Comparison of ENCODE assay signal across 11 mouse cellular contexts in genomic region chr2:173977236-173978053, GRCm38 (mm10).
DNase-seq lines count a peak whose midpoint lies in the region; ATAC-seq lines count a peak whose summit lies in the region.
"Had no signal": no experiment of that assay in that cellular context is flagged by ENCODE, and none has a peak within 500 bp of the region (broad histone marks: within the 10 kb centered on the region; RNA-seq: fewer than 3 reads in every experiment).

No protein-coding gene starts in this region.

- H3K27me3 ChIP-seq in heart, embryonic 11.5 days (ENCODE audit: control insufficient read depth, insufficient read depth, low read length) = no peaks in the 10 kb centered on the region
- no peaks in the 10 kb centered on the region for H3K27me3 ChIP-seq in kidney, embryonic 16.5 days (ENCODE audit: insufficient read depth, low read length)
- no peaks in the 10 kb centered on the region for H3K27me3 ChIP-seq in liver, embryonic 15.5 days
- H3K27me3 ChIP-seq: embryonic facial prominence, embryonic 13.5 days; midbrain, embryonic 12.5 days had no signal

- no peak for ATAC-seq in heart, embryonic 11.5 days (replicated peaks; ENCODE audit: insufficient number of reproducible peaks, low FRiP score, low TSS enrichment)
- peak; percentile 72 for ATAC-seq in kidney, embryonic 16.5 days (ENCODE audit: low FRiP score, low TSS enrichment)
- ATAC-seq in liver, embryonic 15.5 days (ENCODE audit: insufficient read depth) = no peak
- no peak for ATAC-seq in megakaryocyte-erythroid progenitor cell, adult 5-6 weeks (replicated peaks; ENCODE audit: low FRiP score, low TSS enrichment, poor library complexity, severe bottlenecking)

- no peaks in the 10 kb centered on the region for H3K9me3 ChIP-seq in heart, embryonic 11.5 days (replicated peaks; ENCODE audit: control insufficient read depth, low read length)
- peaks cover 12% of the 10 kb centered on the region for H3K9me3 ChIP-seq in kidney, embryonic 16.5 days (ENCODE audit: low read length)
- no peaks in the 10 kb centered on the region for H3K9me3 ChIP-seq in liver, embryonic 15.5 days (replicated peaks)

- 0 out of 2 replicates have a peak, but pooled peaks cover 5% of the 10 kb centered on the region for H3K4me1 ChIP-seq in heart, embryonic 11.5 days (ENCODE audit: control insufficient read depth, insufficient read depth, low read length)
- peaks cover 31% of the 10 kb centered on the region for H3K4me1 ChIP-seq in kidney, embryonic 16.5 days (ENCODE audit: insufficient read depth, low read length)
- no peaks in the 10 kb centered on the region for H3K4me1 ChIP-seq in liver, embryonic 15.5 days (replicated peaks)
- H3K4me1 ChIP-seq: midbrain, embryonic 12.5 days had no signal

- no peak overlapping the region for H3K9ac ChIP-seq in heart, embryonic 11.5 days (ENCODE audit: low read depth, low read length)
- H3K9ac ChIP-seq in kidney, embryonic 16.5 days (replicated peaks; ENCODE audit: low read length) = 0 out of 2 replicates have a peak overlapping the region, but pooled peaks have one; percentile 25
- no peak overlapping the region for H3K9ac ChIP-seq in liver, embryonic 15.5 days
- H3K9ac ChIP-seq: embryonic facial prominence, embryonic 13.5 days; midbrain, embryonic 12.5 days had no signal

- no peak overlapping the region for H3K4me2 ChIP-seq in heart, embryonic 11.5 days
- H3K4me2 ChIP-seq in kidney, embryonic 16.5 days (replicated peaks; ENCODE audit: low read depth, low read length) = no peak overlapping the region
- no peak overlapping the region for H3K4me2 ChIP-seq in liver, embryonic 15.5 days
- H3K4me2 ChIP-seq: embryonic facial prominence, embryonic 13.5 days; midbrain, embryonic 12.5 days had no signal

- no peak overlapping the region for H3K27ac ChIP-seq in heart, embryonic 11.5 days (ENCODE audit: low read depth, low read length)
- peak overlapping the region; percentile 95 for H3K27ac ChIP-seq in kidney, embryonic 16.5 days (ENCODE audit: low read length)
- H3K27ac ChIP-seq in liver, embryonic 15.5 days (replicated peaks) = peak overlapping the region; percentile 59
- H3K27ac ChIP-seq: embryonic facial prominence, embryonic 13.5 days; midbrain, embryonic 12.5 days had no signal

- peak; percentile 39 for DNase-seq in heart, adult 11 months
- DNase-seq in embryo, embryonic 11 days = peak; percentile 57
- DNase-seq in cerebellum, postnatal 10 days = no peak
- no peak for DNase-seq in heart, adult 9 months (ENCODE audit: low spot score in 2 of 2)
- DNase-seq: thymus, postnatal 36 days had no signal

- H3K36me3 ChIP-seq in heart, embryonic 11.5 days (ENCODE audit: control insufficient read depth, insufficient read depth, low read length) = no peaks in the 10 kb centered on the region
- H3K36me3 ChIP-seq in kidney, embryonic 16.5 days (ENCODE audit: insufficient read depth, low read length) = no peaks in the 10 kb centered on the region
- H3K36me3 ChIP-seq in liver, embryonic 15.5 days (replicated peaks) = no peaks in the 10 kb centered on the region
- H3K36me3 ChIP-seq: embryonic facial prominence, embryonic 13.5 days; midbrain, embryonic 12.5 days had no signal

- H3K4me3 ChIP-seq in heart, embryonic 11.5 days (ENCODE audit: low read depth, low read length) = no peak overlapping the region
- no peak overlapping the region for H3K4me3 ChIP-seq in kidney, embryonic 16.5 days (ENCODE audit: low read length)
- no peak overlapping the region for H3K4me3 ChIP-seq in liver, embryonic 15.5 days (replicated peaks)
- H3K4me3 ChIP-seq: embryonic facial prominence, embryonic 13.5 days; midbrain, embryonic 12.5 days had no signal

- WGBS in heart, embryonic 11.5 days (ENCODE audit: insufficient replicate concordance) = 35% methylated on average over 12 of the region's 12 CpGs
- 24% methylated on average over 12 of the region's 12 CpGs for WGBS in kidney, embryonic 16.5 days
- WGBS in liver, embryonic 15.5 days (ENCODE audit: insufficient replicate concordance) = 49% methylated on average over 12 of the region's 12 CpGs

Comparison
In these comparisons a context has a peak if more than half of its experiments do, and no peak if none do; other contexts are left out.
1. DNase-seq: peak in heart, adult 11 months (single experiment) and embryo, embryonic 11 days (single experiment); none in cerebellum, postnatal 10 days (0 of 2) and heart, adult 9 months (0 of 2).